Mouse (Mus musculus): Measurements from ENCODE around the gene Slco2a1.

DNA sequence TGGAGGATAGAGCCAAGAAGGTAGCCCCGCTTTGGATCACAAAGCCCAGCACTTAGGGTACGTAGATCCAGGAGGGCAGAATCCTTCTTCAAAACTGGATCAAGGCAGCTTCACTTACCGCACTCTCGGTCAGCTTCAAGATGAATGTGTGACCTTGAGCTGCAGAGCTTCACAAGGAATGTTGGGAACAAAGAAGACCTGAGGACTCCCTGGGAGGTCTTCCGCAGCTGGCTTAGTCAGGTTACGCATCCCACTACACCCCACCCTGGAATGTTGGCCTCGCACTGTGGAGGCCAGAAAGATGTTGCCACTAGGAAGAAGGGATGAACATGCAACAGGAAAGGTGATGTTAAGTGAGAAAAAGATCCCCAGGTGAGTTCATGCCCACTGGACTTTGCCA, 11.9 kb downstream of the Slco2a1 start:
- no peak for TF ChIP-seq POLR2A (IDR thresholded peaks at IDR 0.05; ENCODE audit: insufficient read depth, low read depth, low read length)
- TF ChIP-seq CTCF (IDR thresholded peaks at IDR 0.05; ENCODE audit: insufficient read depth, low read depth, low read length): no peak
